Mouse (Mus musculus) megakaryocyte, embryonic 14.5 days (primary cell): ENCODE measurements at regions not wholly inside any gene's neighbourhood (a gene's known extent, or its start where the extent isn't known, plus 50 kb on each side); places are given as distances from the start of the nearest gene placed in this dataset.

Experiments
- H3K27me3 ChIP-seq: replicated peaks from 2 replicates; pipeline ENCODE3; 2012; ENCODE audit warnings: inconsistent platforms
- H3K36me3 ChIP-seq: replicated peaks from 2 replicates; pipeline ENCODE3; 2012; ENCODE audit warnings: low read length, inconsistent platforms, mixed read lengths
- H3K4me1 ChIP-seq: 2 replicates; pipeline ENCODE4 v1.6.1; 2012; ENCODE audit warnings: inconsistent platforms
- H3K4me3 ChIP-seq: replicated peaks from 2 replicates; pipeline ENCODE3; 2012; ENCODE audit warnings: moderate library complexity, mild to moderate bottlenecking, inconsistent platforms
- H3K9me3 ChIP-seq: 2 replicates; pipeline ENCODE4 v1.6.1; 2012; ENCODE audit warnings: inconsistent platforms
- FLI1 ChIP-seq: IDR thresholded peaks from 2 replicates; pipeline ENCODE4 v1.6.1; 2012; ENCODE audit warnings: low read length, inconsistent platforms, mixed read lengths
- GATA1 ChIP-seq: IDR thresholded peaks from 3 replicates; pipeline ENCODE4 v1.6.1; 2012; ENCODE audit warnings: mixed read lengths, low read length, inconsistent platforms, borderline replicate concordance

DNA sequence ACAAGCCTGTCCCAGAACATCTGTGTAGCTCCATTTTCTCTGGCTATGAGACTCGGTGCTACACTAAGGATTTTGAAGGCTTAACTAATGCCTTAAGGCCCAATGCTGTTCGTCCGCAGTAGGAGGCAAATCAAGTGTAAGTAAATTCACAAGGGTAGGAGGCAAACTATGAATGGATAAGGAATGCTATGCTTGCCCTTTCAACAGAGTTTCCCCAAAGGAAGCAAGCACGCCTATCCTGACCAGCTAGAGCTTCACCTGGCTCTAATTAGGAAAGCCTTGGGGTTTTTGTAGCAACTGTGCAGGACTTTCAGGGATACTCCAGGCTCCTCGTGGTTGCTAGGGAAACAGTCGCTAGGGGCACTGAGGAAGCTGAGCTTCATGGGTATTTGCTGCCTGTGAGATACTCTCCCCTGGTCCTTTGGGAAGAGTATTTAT lies 532.4 kb upstream of the Pbx1 start:
- Histone ChIP-seq H3K27me3 (no peaks in the 10 kb centered on the region), H3K4me3 (no peak overlapping the region), H3K9me3 (peaks cover 3% of the 10 kb centered on the region; the same call in 1 of the 2 replicates), H3K36me3 (no peaks in the 10 kb centered on the region), H3K4me1 (no peaks in the 10 kb centered on the region)
- TF ChIP-seq FLI1: no peak
- TF ChIP-seq GATA1: no peak

DNA sequence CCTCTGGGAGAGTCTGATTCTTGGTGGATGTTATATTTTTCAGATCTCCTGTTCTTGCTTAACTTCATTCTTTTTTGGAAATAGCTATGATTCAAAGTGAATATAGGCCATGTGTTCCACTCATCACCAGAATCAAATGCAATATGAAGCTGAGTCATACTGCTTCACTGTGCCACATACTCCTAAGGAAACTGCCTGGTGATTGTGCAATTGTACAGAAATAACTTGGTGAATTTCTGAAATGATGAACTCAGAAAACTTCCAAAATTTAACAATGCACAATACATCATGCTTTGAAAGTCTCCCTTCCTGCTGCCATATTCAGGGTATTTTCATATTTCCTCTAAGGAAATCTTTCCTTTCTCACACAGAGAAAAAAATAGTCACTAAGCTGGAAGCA lies 518.9 kb upstream of the Pbx1 start:
- no peaks in the 10 kb centered on the region for H3K36me3 ChIP-seq
- TF ChIP-seq GATA1 (no peak), FLI1 (no peak)
- H3K4me3 ChIP-seq: no peak overlapping the region

DNA sequence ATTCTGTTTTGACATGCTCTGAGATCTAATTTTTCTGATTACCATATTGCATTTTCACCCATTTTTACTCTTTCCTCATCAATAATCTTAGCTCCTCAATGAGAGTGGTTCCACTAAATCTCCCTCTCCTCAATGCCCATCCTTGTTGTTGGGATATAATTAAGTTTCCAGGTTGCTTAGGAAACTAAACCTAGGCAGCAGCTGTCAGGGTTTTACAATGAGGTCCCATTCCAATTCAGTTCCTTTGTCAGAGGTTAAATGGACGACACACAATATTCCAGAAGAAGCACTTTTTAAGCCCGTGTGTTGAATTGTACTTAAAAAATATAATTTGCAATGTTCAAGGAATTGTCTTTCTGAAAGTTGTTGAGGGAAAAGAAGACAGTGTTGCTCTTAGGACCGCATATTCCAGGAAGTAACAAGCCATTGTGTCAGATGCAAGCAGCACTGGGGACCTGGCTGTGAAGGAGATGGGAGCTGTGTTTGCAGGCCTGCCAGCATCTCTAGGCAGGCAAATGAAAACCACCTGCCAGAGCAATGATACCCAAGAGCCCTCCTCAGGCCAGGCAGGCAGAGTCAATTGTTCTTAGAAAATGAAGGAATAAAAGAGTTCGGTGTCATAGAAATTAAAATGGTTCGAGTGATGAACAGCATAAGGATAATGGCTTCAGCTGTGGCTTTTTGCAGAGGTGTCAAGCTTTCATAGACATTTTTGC lies 492.2 kb upstream of the Pbx1 start:
- Histone ChIP-seq H3K4me1 (no peaks in the 10 kb centered on the region), H3K36me3 (no peaks in the 10 kb centered on the region), H3K27me3 (no peaks in the 10 kb centered on the region), H3K4me3 (no peak overlapping the region), H3K9me3 (no peaks in the 10 kb centered on the region)
- no peak for TF ChIP-seq GATA1
- no peak for TF ChIP-seq FLI1

More for the DNA sequence above, 518.9 kb upstream of the Pbx1 start:
- no peaks in the 10 kb centered on the region for H3K4me1 ChIP-seq
- no peaks in the 10 kb centered on the region for H3K27me3 ChIP-seq
- 0 out of 2 replicates have a peak, but pooled peaks cover 3% of the 10 kb centered on the region for H3K9me3 ChIP-seq

DNA sequence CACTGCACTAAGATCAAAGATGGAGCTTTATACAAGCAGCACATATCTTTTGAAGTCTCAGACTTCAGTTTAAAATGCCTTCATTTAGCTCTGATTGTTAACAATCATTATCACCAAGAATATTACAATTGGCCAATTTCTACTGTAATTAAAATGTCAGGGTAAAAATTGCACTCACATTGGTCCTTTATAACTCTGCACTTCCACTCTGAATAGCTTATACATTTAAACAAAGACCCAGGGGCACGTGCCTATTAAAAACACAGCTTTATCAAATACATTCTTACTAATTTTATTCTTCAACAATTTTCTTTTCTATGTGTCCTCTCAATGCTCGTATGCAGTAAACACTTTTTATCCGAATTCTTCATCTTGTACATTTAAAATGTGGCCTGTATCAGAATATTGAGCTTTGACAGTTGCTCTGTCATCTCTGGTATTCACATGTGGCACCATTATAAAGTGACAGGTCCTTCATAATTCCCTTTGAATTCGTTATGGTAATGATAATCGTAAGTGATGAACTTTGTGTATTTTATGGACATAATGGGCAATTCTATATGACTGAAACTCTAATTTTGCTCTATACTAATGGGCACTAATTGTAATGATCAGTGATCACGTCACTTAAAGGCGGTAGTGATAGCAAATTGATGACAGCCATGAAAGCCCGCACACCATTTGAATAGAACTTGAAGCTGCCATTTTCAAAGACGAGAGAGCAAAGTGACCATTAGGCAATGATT lies 486.4 kb upstream of the Pbx1 start:
- H3K36me3 ChIP-seq: no peaks in the 10 kb centered on the region
- H3K4me1 ChIP-seq: no peaks in the 10 kb centered on the region
- no peak overlapping the region for H3K4me3 ChIP-seq
- H3K9me3 ChIP-seq: no peaks in the 10 kb centered on the region
- TF ChIP-seq GATA1 (no peak), FLI1 (no peak)
- H3K27me3 ChIP-seq: no peaks in the 10 kb centered on the region

DNA sequence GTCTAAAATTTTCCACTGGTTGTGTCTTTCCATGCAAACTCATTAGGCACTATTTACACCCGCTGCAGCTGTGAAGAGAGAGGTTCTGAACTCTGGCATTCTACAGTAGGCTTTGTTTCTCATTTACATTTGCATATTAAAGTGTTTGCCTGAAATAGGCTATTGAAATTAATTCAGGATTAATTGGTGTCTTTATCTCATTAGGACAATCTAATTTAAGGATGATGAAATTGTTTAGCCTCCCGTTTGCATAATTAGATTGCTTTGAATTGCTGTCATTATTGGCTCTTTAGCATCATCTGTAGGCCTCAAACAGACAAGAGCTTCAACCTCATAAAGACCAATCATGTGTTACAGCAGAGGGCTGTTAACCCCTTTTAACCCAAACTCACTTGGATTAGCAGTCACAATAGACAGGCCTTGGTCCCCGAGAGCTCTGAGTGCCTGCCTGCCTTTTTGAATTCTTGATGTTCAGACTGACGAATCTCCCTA lies 476.7 kb upstream of the Pbx1 start:
- Histone ChIP-seq H3K27me3 (no peaks in the 10 kb centered on the region), H3K9me3 (0 out of 2 replicates have a peak, but pooled peaks cover 4% of the 10 kb centered on the region), H3K4me1 (no peaks in the 10 kb centered on the region), H3K36me3 (no peaks in the 10 kb centered on the region), H3K4me3 (no peak overlapping the region)
- no peak for TF ChIP-seq FLI1

DNA sequence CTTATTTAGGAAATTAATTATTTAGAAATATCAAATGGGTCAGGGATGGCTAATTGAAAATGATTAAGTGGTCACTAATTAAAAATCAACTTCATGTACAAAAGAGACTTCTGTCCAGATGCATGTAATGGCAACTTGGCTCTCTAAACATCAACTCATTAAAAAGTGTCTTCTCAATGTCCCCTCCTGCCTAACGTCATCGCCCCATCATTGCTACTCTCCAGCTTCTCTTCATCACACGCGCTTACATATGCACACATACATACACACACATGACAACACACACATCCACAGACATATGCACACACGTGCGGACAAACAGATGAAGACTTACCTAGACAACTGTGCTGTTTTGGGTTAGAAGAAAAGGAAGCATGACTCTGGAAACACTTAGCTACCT lies 476.1 kb upstream of the Pbx1 start:
- H3K4me3 ChIP-seq: no peak overlapping the region
- no peaks in the 10 kb centered on the region for H3K27me3 ChIP-seq
- no peak for TF ChIP-seq GATA1
- no peak for TF ChIP-seq FLI1
- no peaks in the 10 kb centered on the region for H3K4me1 ChIP-seq
- no peaks in the 10 kb centered on the region for H3K36me3 ChIP-seq
- 0 out of 2 replicates have a peak, but pooled peaks cover 4% of the 10 kb centered on the region for H3K9me3 ChIP-seq

DNA sequence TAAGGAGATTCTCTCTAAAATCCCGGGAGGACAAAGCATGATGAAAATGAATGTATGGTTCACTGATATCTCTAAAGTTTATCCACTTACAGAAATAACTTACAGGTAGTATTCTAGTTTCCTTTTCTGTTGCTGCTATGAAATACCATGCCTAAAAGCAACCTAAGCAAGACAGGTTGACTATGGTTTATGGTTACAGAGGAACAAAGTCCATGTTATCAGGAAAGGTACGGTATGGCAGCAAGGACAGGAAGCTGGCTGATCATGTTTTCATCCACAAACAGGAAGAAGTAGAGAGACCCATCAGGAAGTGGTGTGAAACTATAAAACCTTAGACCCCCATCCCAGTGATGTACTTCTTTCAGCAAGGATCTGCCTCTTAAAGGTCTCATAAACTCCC lies 466.4 kb upstream of the Pbx1 start:
- no peak for TF ChIP-seq FLI1
- no peak for TF ChIP-seq GATA1
- Histone ChIP-seq H3K9me3 (no peaks in the 10 kb centered on the region), H3K36me3 (no peaks in the 10 kb centered on the region), H3K4me1 (no peaks in the 10 kb centered on the region), H3K27me3 (no peaks in the 10 kb centered on the region), H3K4me3 (no peak overlapping the region)

DNA sequence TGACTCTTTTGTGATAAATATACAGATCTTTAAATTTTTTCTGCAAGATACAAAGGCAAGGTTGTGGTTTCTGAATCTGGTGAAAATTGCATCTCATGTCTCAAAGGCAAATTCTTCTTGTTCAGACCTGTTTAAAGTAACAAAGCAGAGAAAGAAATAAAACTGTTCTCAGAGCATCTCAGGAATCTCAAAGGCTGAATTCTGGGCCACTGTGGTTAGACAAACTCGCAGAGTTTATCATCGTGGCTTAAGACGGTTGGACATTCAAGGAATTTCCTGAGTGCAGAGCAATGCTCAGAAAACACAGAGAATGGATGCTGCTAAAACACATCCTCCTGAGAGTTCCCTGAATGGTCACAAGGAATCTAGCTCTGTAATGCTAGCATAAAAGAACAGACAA lies 429.5 kb upstream of the Pbx1 start:
- H3K4me1 ChIP-seq: peaks cover 6% of the 10 kb centered on the region; the same call in 1 of the 2 replicates
- TF ChIP-seq GATA1 (no peak), FLI1 (no peak)
- H3K36me3 ChIP-seq: no peaks in the 10 kb centered on the region
- H3K4me3 ChIP-seq: no peak overlapping the region
- no peaks in the 10 kb centered on the region for H3K9me3 ChIP-seq
- no peaks in the 10 kb centered on the region for H3K27me3 ChIP-seq

DNA sequence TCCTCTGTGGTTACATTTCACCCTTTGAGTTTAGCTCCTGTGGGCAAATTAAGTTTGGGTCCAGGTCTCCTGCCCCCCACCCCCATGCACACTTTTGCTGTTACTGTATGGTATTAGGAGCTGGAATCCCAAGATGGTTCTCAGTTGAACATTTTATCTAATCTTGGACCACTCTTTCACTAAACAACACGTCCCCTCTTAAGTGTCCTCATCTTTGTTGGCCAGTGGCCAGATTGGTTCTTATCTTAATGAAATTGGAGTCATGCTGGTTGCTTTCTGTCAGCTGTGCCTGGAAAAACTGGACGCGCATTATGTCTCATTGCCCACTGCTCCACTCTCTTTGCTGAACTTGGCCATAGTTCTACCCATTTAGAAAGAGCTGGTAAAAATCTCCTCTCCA lies 391.1 kb upstream of the Pbx1 start:
- no peak for TF ChIP-seq GATA1
- no peak for TF ChIP-seq FLI1
- no peaks in the 10 kb centered on the region for H3K9me3 ChIP-seq
- no peaks in the 10 kb centered on the region for H3K4me1 ChIP-seq
- H3K36me3 ChIP-seq: no peaks in the 10 kb centered on the region
- H3K27me3 ChIP-seq: no peaks in the 10 kb centered on the region
- no peak overlapping the region for H3K4me3 ChIP-seq

DNA sequence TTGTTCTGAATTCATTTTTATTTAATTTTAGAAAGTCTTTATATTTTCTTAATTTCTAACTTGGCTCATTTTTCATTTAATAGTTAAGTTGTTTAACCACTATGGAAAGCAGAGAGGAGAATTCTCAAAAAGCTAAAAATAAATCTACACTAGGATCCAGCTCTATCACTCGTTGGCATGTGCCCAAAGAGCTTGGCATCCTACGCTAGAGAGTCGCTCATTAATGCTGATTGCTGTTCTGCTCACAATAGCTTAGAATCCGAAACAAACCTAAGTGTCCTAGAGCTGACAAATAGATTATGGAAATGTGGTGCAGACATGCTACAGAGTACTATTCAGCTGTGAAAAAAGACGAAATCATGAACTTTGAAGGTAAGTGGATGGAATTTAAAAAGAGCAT lies 386.3 kb upstream of the Pbx1 start:
- Histone ChIP-seq H3K27me3 (no peaks in the 10 kb centered on the region), H3K4me3 (no peak overlapping the region), H3K36me3 (no peaks in the 10 kb centered on the region), H3K4me1 (no peaks in the 10 kb centered on the region), H3K9me3 (no peaks in the 10 kb centered on the region)
- TF ChIP-seq FLI1 (no peak), GATA1 (no peak)
